Mouse (Mus musculus): ENCODE data around the gene Ap3b1. TPM values are rescaled to one million over a fixed set of nuclear protein-coding genes. Genes with fewer than 3 reads are reported as not detected.
A peak's percentile ranks its signal among the peaks of the same experiment; 100 is the strongest.
"Not testable (repeated sequence)": the region's sequence is repeated elsewhere in the genome, so short reads cannot be mapped to it uniquely, and the experiment has no call there.

Ap3b1 gene
- polyA plus RNA-seq, 1 experiment from 2014 or later, result 27.9 TPM

- H3K27ac ChIP-seq (ENCODE audit: low read depth, low read length), result no peak overlapping the region
Measured at GRCm38 (mm10) chr13:94338357-94338756, 20.4 kb upstream of the Ap3b1 start.

GRCm38 (mm10) chr13:94343192-94343591, 15.6 kb upstream of the Ap3b1 start:
- Histone ChIP-seq H3K27me3 (replicated peaks; ENCODE audit: control insufficient read depth, insufficient read depth, low read length) (no peaks in the 10 kb centered on the region), H3K27ac (ENCODE audit: low read depth, low read length) (no peak overlapping the region), H3K36me3 (ENCODE audit: control insufficient read depth, insufficient read depth, low read length) (no peaks in the 10 kb centered on the region), H3K4me2 (ENCODE audit: low read length) (no peak overlapping the region), H3K9me3 (ENCODE audit: control insufficient read depth, low read length) (no peaks in the 10 kb centered on the region), H3K4me1 (ENCODE audit: control insufficient read depth, insufficient read depth, low read depth, low read length) (no peaks in the 10 kb centered on the region), H3K9ac (ENCODE audit: low read depth, low read length) (no peak overlapping the region), H3K4me3 (ENCODE audit: low read length) (no peak overlapping the region)
- ATAC-seq, result no peak
- 95% methylated on average over 5 of the region's 5 CpGs for WGBS

More at GRCm38 (mm10) chr13:94338357-94338756, 20.4 kb upstream of the Ap3b1 start:
- Histone ChIP-seq H3K27me3 (replicated peaks; ENCODE audit: control insufficient read depth, insufficient read depth, low read length) (no peaks in the 10 kb centered on the region), H3K4me3 (ENCODE audit: low read length) (no peak overlapping the region), H3K4me1 (ENCODE audit: control insufficient read depth, insufficient read depth, low read depth, low read length) (no peaks in the 10 kb centered on the region), H3K36me3 (ENCODE audit: control insufficient read depth, insufficient read depth, low read length) (no peaks in the 10 kb centered on the region), H3K4me2 (ENCODE audit: low read length) (no peak overlapping the region), H3K9ac (ENCODE audit: low read depth, low read length) (no peak overlapping the region), H3K9me3 (ENCODE audit: control insufficient read depth, low read length) (no peaks in the 10 kb centered on the region)
- 82% methylated on average over 3 of the region's 3 CpGs for WGBS
- ATAC-seq, result no peak

- not testable (repeated sequence) for H3K9me3 ChIP-seq (ENCODE audit: control insufficient read depth, low read length); ATAC-seq
- 95% methylated on average over 14 of the region's 14 CpGs for WGBS
Measured at GRCm38 (mm10) chr13:94344600-94344999, 14.2 kb upstream of the Ap3b1 start.

GRCm38 (mm10) chr13:94354584-94354983, 4.2 kb upstream of the Ap3b1 start:
- Histone ChIP-seq H3K9me3 (ENCODE audit: control insufficient read depth, low read length) (no peaks in the 10 kb centered on the region), H3K4me1 (ENCODE audit: control insufficient read depth, insufficient read depth, low read depth, low read length) (peaks cover 9% of the 10 kb centered on the region), H3K9ac (ENCODE audit: low read depth, low read length) (no peak overlapping the region), H3K4me2 (ENCODE audit: low read length) (no peak overlapping the region), H3K4me3 (ENCODE audit: low read length) (no peak overlapping the region), H3K27me3 (replicated peaks; ENCODE audit: control insufficient read depth, insufficient read depth, low read length) (no peaks in the 10 kb centered on the region), H3K27ac (ENCODE audit: low read depth, low read length) (no peak overlapping the region), H3K36me3 (ENCODE audit: control insufficient read depth, insufficient read depth, low read length) (no peaks in the 10 kb centered on the region)
- no peak for ATAC-seq
- 81% methylated on average over 3 of the region's 3 CpGs for WGBS

More at GRCm38 (mm10) chr13:94344600-94344999, 14.2 kb upstream of the Ap3b1 start:
- H3K4me3 ChIP-seq (ENCODE audit: low read length); H3K27me3 ChIP-seq (replicated peaks; ENCODE audit: control insufficient read depth, insufficient read depth, low read length); H3K36me3 ChIP-seq (ENCODE audit: control insufficient read depth, insufficient read depth, low read length); H3K9ac ChIP-seq (ENCODE audit: low read depth, low read length); H3K4me1 ChIP-seq (ENCODE audit: control insufficient read depth, insufficient read depth, low read depth, low read length); H3K27ac ChIP-seq (ENCODE audit: low read depth, low read length); H3K4me2 ChIP-seq (ENCODE audit: low read length): not testable (repeated sequence)

GRCm38 (mm10) chr13:94358101-94358400, 709 bp upstream of the Ap3b1 start:
- peak overlapping the region; percentile 87 for H3K27ac ChIP-seq (ENCODE audit: low read depth, low read length)
- no peaks in the 10 kb centered on the region for H3K36me3 ChIP-seq (ENCODE audit: control insufficient read depth, insufficient read depth, low read length)
- peak overlapping the region; percentile 91 for H3K9ac ChIP-seq (ENCODE audit: low read depth, low read length)
- no peak for ATAC-seq
- peak overlapping the region; percentile 89 for H3K4me2 ChIP-seq (ENCODE audit: low read length)
- 0% methylated on average over 9 of the region's 9 CpGs for WGBS
- peaks cover 13% of the 10 kb centered on the region for H3K4me1 ChIP-seq (ENCODE audit: control insufficient read depth, insufficient read depth, low read depth, low read length)
- H3K4me3 ChIP-seq (ENCODE audit: low read length), result peak overlapping the region; percentile 88
- H3K27me3 ChIP-seq (replicated peaks; ENCODE audit: control insufficient read depth, insufficient read depth, low read length), result no peaks in the 10 kb centered on the region
- H3K9me3 ChIP-seq (ENCODE audit: control insufficient read depth, low read length), result no peaks in the 10 kb centered on the region

- ATAC-seq, result no peak
- H3K4me1 ChIP-seq (ENCODE audit: control insufficient read depth, insufficient read depth, low read depth, low read length), result peaks cover 13% of the 10 kb centered on the region
Measured at GRCm38 (mm10) chr13:94359282-94359920, 641 bp downstream of the Ap3b1 start.

GRCm38 (mm10) chr13:94361013-94361580, 2.3 kb downstream of the Ap3b1 start:
- 95% methylated on average over 10 of the region's 10 CpGs for WGBS

More at GRCm38 (mm10) chr13:94359282-94359920, 641 bp downstream of the Ap3b1 start:
- peak overlapping the region; percentile 87 for H3K27ac ChIP-seq (ENCODE audit: low read depth, low read length)
- H3K4me2 ChIP-seq (ENCODE audit: low read length), result peak overlapping the region; percentile 89
- WGBS, result 24% methylated on average over 18 of the region's 25 CpGs
- peak overlapping the region; percentile 91 for H3K9ac ChIP-seq (ENCODE audit: low read depth, low read length)
- H3K9me3 ChIP-seq (ENCODE audit: control insufficient read depth, low read length), result no peaks in the 10 kb centered on the region
- peak overlapping the region; percentile 88 for H3K4me3 ChIP-seq (ENCODE audit: low read length)
- H3K27me3 ChIP-seq (replicated peaks; ENCODE audit: control insufficient read depth, insufficient read depth, low read length), result no peaks in the 10 kb centered on the region
- H3K36me3 ChIP-seq (ENCODE audit: control insufficient read depth, insufficient read depth, low read length), result no peaks in the 10 kb centered on the region

GRCm38 (mm10) chr13:94364336-94364735, 5.6 kb downstream of the Ap3b1 start:
- no peak overlapping the region for H3K4me3 ChIP-seq (ENCODE audit: low read length)
- H3K4me2 ChIP-seq (ENCODE audit: low read length), result no peak overlapping the region
- 96% methylated on average over 2 of the region's 2 CpGs for WGBS
- no peak overlapping the region for H3K9ac ChIP-seq (ENCODE audit: low read depth, low read length)
- no peaks in the 10 kb centered on the region for H3K27me3 ChIP-seq (replicated peaks; ENCODE audit: control insufficient read depth, insufficient read depth, low read length)
- H3K36me3 ChIP-seq (ENCODE audit: control insufficient read depth, insufficient read depth, low read length), result no peaks in the 10 kb centered on the region
- no peak overlapping the region for H3K27ac ChIP-seq (ENCODE audit: low read depth, low read length)
- H3K9me3 ChIP-seq (ENCODE audit: control insufficient read depth, low read length), result no peaks in the 10 kb centered on the region
- H3K4me1 ChIP-seq (ENCODE audit: control insufficient read depth, insufficient read depth, low read depth, low read length), result peaks cover 6% of the 10 kb centered on the region; the same call in 1 of the 2 replicates
- ATAC-seq, result no peak

More at GRCm38 (mm10) chr13:94361013-94361580, 2.3 kb downstream of the Ap3b1 start:
- not testable (repeated sequence) for ATAC-seq; H3K36me3 ChIP-seq (ENCODE audit: control insufficient read depth, insufficient read depth, low read length); H3K27me3 ChIP-seq (replicated peaks; ENCODE audit: control insufficient read depth, insufficient read depth, low read length); H3K4me2 ChIP-seq (ENCODE audit: low read length); H3K9me3 ChIP-seq (ENCODE audit: control insufficient read depth, low read length); H3K27ac ChIP-seq (ENCODE audit: low read depth, low read length); H3K9ac ChIP-seq (ENCODE audit: low read depth, low read length); H3K4me3 ChIP-seq (ENCODE audit: low read length)
- H3K4me1 ChIP-seq (ENCODE audit: control insufficient read depth, insufficient read depth, low read depth, low read length), result peaks cover 13% of the 10 kb centered on the region

- Histone ChIP-seq H3K9ac (ENCODE audit: low read depth, low read length) (no peak overlapping the region), H3K27ac (ENCODE audit: low read depth, low read length) (no peak overlapping the region), H3K27me3 (replicated peaks; ENCODE audit: control insufficient read depth, insufficient read depth, low read length) (no peaks in the 10 kb centered on the region), H3K9me3 (ENCODE audit: control insufficient read depth, low read length) (no peaks in the 10 kb centered on the region), H3K4me3 (ENCODE audit: low read length) (no peak overlapping the region), H3K4me2 (ENCODE audit: low read length) (no peak overlapping the region), H3K36me3 (ENCODE audit: control insufficient read depth, insufficient read depth, low read length) (no peaks in the 10 kb centered on the region), H3K4me1 (ENCODE audit: control insufficient read depth, insufficient read depth, low read depth, low read length) (peaks cover 2% of the 10 kb centered on the region; the same call in 1 of the 2 replicates)
- WGBS, result 86% methylated on average over 13 of the region's 13 CpGs
- ATAC-seq, result no peak
Measured at GRCm38 (mm10) chr13:94365108-94365907, 6.5 kb downstream of the Ap3b1 start.
